Mouse (Mus musculus) ovary, adult 2 months (tissue): ENCODE data around the gene Fbxw2. TPM values are rescaled to one million over a fixed set of nuclear protein-coding genes. Genes with fewer than 3 reads are reported as not detected.

Experiments used
- polyA plus RNA-seq: library from polyadenylated mRNA; depleted of rRNA; stranded (reverse); fragments of >200 nt; gene quantifications from 2 replicates; pipeline ENCODE4 v1.2.3, GENCODE M21; 2012; rRNA removed

The Fbxw2 gene
- polyA plus RNA-seq = 35.3 and 39.2 TPM in 2 replicates

GRCm38 (mm10) chr2:34825827-34826459 is at the start of gene Fbxw2:
Fbxw2 (minus strand) TSS chr2:34826311.

GRCm38 (mm10) chr2:34874816-34875345 is 48.8 kb upstream of the Fbxw2 start, which contains the start of gene Psmd5:
Psmd5 (minus strand) TSS chr2:34874968.

GRCm38 (mm10) chr2:34874271-34874670 is 48.2 kb upstream of the Fbxw2 start, which contains the start of gene Cutal:
Cutal (plus strand) TSS chr2:34874396.

GRCm38 (mm10) chr2:34832766-34833457 is 6.8 kb upstream of the Fbxw2 start, which contains the start of gene Gm34653:
Gm34653 (plus strand) TSS chr2:34833007.

GRCm38 (mm10) chr2:34799357-34800256 is 26.5 kb downstream of the Fbxw2 start, which contains the start of gene Rabepk:
Rabepk (minus strand) TSS chr2:34799912.

GRCm38 (mm10) chr2:34771368-34772226 is 54.5 kb downstream of the Fbxw2 start, which contains the start of gene Hspa5:
Hspa5 (plus strand) TSS chr2:34771970.

GRCm38 (mm10) chr2:34754551-34755358 is 71.4 kb downstream of the Fbxw2 start, which contains the start of gene Gapvd1:
Gapvd1 (minus strand) TSS chr2:34755232.

Other genes with a start within 250 kb of the Fbxw2 start
- 10.5 and 13.2 TPM in 2 replicates for gene Gapvd1, start 71.1 kb downstream of the Fbxw2 start, polyA plus RNA-seq
- gene Hspa5, start 54.3 kb downstream of the Fbxw2 start, polyA plus RNA-seq = 1,121 and 2,603 TPM in 2 replicates
- gene Rabepk, start 26.4 kb downstream of the Fbxw2 start, polyA plus RNA-seq = 31.0 and 43.2 TPM in 2 replicates
- not detected in 2 replicates for gene Gm34653, start 6.7 kb upstream of the Fbxw2 start, polyA plus RNA-seq
- 5.2 and 7.0 TPM in 2 replicates for gene Cutal, start 48.1 kb upstream of the Fbxw2 start, polyA plus RNA-seq
- gene Psmd5, start 48.7 kb upstream of the Fbxw2 start, polyA plus RNA-seq = 11.9 and 12.6 TPM in 2 replicates
- 1.9 and 3.1 TPM in 2 replicates for gene Phf19, start 87.7 kb upstream of the Fbxw2 start, polyA plus RNA-seq
- 8.2 and 8.7 TPM in 2 replicates for gene Traf1, start 135.5 kb upstream of the Fbxw2 start, polyA plus RNA-seq
- gene Hc, start 235.1 kb upstream of the Fbxw2 start, polyA plus RNA-seq = 0.40 and 0.50 TPM in 2 replicates